Mouse (Mus musculus): Measurements from ENCODE around the gene Banp.

Gene Banp

DNA sequence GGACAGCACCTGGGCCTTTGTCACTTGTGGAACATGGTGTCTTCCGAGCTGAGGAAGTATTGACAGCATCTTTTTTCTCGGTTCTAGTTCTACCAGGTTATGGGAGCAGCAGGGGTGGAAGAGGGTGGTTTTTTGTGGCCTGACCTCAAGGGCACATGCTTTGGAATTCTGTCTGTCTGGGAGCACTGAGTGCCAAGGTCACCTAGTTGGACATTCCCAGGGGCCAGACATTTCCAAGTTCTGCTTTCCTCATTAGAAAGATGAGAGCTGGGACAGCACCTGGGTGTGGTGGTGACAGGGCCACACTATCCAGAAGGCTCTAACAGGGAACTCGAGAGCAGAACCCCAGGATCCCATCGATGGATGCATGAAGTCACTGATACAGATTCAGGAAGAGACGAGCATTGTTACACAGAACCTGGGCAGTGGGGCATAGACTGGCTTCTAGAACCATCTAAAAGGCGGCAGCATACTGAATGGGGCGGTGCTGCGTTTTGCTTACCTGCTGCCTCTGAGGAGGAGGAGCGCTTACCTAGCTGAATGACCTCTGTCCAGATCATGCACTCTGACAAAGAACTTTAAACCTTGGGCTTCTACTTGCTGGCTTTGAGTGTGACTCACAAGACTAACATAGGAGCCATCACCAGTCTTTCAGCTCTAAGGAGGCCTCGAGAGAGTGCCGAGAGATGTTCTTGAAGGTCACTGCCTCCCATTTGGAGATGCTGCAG, 31.4 kb downstream of the Banp start:
- no peak for DNase-seq (ENCODE audit: low spot score in 2 of 2)

DNA sequence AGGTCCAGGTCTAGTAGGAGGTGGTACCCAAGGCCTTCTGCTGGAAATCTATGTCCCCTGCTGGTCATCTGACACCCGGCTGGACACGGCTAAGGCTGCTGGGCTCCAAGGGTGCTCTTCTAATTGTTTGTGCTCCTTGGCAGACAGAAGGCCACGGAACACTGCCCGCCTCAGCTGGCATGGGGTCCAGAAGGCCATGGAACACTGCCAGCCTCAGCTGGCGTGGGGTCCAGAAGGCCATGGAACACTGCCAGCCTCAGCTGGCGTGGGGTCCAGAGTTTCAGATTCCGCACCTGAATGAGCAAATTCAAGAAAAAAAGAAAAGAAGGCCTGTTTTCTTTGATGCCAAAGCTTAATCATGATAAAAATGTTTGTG, 32.0 kb downstream of the Banp start:
- no peak for DNase-seq (ENCODE audit: low spot score in 2 of 2)

DNA sequence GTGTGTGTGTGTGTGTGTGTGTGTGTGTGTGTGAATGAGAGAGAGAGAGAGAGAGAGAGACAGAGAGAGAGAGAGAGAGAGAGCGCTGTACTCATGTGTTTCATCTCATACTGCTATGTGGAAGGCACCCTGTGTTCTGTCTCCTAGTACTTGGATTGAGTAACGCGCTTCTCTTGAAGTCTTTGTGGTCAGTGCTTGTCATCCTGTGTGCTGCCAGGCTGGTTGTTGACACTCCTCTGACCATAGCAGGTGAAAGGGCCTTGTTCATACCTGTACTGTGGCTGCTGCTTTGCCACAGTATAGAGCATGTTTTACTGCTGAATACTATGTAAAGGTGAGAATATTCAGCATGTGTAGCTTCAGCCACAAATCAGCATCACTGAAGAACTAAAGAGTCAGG, 36.1 kb downstream of the Banp start:
- DNase-seq (ENCODE audit: low spot score in 2 of 2) = no peak

DNA sequence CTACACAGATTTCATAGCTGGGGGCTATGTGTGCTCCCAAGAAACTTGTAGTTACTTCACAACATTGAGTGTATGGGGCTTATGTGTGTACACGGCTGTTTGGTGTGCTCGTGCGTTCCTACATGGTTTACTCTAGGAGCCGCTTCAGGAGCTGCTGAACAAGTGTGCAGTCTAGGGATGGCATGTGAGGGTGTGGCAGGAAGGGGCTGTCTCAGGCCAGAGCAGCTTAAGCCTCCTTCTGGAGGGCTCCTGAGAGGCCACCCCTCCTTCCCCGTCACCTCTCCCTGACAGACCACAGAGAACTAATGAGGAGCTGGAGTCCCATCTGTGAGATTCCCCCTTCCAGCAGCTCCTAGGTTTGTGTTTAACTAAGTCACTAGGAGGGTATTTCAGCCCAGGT, 38.3 kb downstream of the Banp start:
- DNase-seq (ENCODE audit: low spot score in 2 of 2) = no peak

DNA sequence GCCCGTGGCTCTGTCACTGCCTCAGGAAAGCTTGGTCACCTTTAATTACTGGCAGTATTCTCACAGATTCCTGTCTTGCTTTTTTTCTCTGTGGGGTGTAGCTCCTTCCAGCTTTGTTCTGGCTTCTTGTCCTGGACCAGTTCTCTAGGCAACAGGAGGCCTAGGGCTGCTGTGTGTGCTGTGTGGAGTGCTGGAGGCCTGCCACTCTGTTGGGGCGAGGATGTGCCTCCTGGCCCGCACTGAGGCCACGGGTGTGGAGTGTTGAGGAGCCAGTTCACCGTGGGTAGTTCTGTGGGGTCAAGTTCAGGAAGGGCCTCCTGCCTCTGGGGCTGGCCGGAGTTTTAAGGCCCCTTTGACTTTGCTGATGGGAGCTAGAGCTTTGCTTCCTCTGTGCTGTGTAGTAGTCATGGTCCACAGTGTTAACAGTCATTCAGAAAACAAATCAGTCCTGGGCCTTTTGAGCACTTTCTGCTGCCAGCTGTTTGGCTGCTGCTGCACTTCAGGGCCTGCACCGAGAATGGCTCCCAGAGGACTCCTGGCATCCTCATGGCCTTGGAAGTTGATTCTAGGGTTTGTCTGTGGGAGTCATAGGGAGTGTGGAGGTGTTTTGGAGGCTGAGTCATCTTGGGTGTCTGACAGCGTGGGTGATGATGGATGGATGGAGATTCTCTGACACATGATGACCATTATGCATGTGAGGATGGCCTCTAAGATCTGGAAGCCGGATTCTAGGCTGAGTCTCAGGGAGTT, 41.1 kb downstream of the Banp start:
- DNase-seq (ENCODE audit: low spot score in 2 of 2) = no peak

DNA sequence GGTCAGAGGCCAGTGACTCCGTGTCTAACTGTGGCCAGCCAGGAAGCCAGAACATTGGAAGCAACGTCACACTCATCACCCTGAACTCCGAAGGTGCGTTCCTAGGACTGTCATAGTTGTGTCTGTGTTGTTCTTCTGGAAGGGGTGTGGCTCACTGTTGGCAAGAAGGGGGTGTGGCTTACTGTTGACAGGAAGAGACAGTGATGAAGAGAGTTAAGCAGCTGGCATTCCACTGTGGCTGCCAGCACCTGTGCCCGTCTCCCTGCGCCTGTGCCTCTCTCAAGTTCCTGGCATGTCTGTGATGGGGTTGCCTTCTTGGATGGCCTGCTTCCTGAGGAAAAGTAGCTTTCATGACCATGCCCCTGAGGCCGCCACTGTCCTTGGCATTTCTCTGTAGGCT, 42.1 kb downstream of the Banp start:
- DNase-seq (ENCODE audit: low spot score in 2 of 2) = no peak

DNA sequence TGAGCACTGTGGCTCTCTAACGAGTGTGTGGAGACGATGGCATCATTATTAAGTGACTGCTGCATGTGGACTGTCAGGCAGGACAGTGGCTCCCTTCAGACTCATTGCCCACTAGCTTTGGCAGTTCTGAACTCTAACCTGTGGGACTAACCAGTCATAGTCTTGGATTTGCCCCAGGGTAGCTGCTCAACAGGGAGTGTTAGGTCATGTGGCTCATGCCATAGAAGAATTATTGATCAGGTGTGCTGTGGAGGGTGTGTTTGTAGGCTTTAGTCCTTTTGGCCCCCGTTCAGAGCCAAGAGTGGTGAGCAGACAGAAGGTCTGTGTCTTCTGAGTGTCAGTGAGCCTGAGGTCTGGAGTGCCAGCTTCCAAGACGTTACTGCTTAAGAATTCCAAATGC, 43.4 kb downstream of the Banp start:
- no peak for DNase-seq (ENCODE audit: low spot score in 2 of 2)

DNA sequence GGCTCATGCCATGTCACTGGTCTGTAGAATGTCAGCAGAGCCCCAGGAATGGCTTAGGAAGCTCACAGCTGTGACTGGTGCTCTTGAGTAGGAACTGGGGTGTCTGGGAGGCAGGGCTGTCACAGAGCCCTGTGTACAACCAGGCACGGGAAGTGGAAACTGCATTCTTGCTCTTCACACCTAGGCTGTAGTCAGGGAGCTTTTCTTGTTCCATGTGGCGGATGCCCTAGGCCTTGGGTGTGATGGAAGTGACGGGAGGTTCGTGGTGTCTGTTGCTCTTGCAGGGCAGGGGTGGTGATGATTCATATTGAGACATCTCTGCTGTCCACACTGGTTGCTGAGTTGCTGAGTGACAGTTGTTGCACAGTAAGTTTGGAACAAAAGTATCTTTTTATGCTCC, 45.6 kb downstream of the Banp start:
- no peak for DNase-seq (ENCODE audit: low spot score in 2 of 2)

DNA sequence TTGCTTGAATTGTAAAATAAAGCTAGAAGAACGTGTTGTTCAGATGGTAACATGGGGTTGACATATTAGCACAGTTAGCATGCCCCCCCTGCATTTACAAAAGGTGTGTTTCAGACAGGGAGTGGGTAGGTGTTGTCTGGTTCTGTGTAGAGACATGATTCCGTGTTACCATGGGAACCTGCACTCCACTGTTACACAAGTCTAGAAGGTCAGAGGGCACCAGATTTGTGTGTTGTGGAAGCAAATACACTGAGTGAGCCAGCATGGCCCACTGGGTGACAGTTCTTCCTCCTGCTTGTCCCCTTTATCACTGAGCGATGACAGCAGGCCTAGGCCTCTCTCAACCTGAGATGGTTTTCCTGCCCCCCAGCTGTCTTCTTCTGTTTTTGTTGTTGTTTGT, 46.3 kb downstream of the Banp start:
- no peak for DNase-seq (ENCODE audit: low spot score in 2 of 2)

DNA sequence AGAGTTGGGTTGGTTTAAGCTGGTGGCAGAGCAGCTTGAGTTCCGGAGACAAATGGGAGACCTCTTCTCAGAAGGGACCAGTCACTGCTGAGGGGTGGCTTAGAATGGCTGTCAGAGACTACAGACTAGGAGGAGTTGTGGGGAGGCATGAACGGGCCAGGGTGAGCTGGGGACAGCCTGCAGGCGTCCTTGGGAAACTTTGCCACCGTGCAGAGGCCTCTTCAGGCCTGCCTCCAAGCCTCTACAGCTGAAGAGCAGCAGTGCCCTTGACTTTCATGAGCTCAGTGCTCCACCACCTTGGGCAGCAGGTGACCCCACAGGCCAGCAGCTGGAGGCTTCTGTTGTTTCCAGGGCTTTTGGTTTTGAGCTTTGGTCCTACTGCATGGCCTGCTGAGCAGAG, 49.1 kb downstream of the Banp start:
- DNase-seq (ENCODE audit: low spot score in 2 of 2) = no peak

DNA sequence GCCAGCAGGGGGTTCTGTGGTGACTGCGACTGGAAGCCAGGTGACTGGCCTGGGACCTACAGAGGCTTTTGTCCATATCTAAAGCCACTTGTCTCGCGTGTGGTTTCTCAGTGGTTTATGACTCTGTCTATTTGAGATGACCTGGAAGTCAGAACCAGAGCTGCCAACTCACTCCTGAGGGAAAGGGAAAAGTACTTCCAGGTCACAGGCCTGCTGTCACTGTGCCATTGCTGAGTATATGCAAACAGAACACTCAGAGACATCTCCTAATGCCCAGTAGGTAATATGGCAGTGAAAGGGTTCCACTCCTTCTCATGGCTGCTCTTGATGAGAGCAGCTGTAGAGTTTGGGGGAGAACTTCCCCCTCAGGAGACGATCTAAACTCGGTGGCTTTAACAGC, 49.7 kb downstream of the Banp start:
- no peak for DNase-seq (ENCODE audit: low spot score in 2 of 2)

DNA sequence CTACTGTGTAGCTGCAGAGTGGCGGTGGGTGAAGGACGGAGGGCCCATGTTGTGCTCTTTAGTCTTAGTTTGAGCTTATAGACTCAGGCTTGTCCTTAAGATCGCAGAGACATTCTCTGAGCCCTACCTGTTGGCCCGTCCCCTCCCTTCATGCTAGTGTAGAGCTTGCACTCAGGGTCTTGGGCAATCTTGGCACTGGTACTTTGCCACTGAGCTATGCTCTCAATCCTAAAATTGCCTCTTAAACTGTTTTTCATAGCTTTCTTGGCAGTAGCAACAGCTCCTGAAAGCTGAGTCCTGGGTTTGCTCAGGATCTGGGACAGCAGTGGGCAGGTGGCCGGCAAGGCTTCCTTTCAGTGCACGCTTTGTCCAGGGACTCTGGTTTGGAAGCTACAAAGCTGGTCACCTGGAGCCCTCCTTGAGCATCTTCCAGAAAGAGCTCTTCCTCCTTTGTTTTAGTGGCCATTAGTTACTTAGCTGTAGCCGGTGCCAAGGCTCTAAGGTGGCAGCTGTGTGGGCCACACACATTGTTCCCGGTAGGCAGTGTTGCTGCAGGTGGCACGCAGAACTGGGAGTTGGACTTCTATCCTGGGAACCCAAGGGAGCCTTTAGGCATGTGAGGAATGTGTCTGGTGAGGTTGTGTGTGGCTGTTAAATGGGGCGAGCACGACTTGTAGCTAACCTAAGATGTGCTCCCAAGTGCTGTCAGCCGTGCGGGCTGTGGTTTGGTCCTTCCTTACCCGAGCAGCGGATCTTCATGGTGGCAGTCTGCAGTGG, 52.0 kb downstream of the Banp start:
- DNase-seq (ENCODE audit: low spot score in 2 of 2) = no peak

DNA sequence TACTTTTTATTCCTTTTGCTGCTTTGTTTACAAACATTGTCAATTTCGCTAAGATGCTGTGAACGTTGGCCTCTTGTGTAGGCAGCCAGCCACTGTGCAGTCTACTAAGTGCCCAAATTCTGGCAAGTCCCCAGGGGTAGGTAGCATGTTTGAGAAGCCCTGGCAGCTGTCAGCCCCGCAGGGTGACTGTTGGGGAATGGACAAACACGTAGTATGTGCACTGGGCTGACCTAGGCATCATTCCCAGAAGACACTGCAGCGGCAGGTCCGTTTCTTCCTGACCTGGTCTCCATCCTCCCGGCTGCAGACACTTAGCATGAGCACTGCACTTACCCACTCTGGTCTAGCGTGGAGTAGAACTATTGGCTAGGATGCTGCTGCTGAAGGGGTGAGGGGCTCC, 54.1 kb downstream of the Banp start:
- DNase-seq (ENCODE audit: low spot score in 2 of 2) = no peak

DNA sequence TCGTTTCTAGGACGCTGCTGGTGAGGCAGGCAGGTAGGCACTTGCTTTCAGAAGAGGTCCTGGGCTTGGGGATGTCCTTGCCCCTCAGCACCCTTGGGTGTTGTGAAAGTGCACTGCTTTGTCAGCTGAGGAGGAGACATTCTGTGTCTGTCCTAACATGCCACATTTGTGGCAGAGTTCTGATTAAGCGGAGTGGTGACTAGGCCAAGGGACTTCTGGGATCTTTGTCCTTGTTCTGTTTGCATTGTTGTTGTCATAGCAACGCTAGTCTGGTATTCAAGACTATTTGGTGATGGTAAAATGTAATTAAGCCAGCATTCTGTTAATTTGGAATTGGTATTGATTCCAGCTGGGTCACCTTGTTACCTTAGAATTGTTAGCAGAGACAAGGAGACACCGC, 54.6 kb downstream of the Banp start:
- DNase-seq (ENCODE audit: low spot score in 2 of 2) = no peak

DNA sequence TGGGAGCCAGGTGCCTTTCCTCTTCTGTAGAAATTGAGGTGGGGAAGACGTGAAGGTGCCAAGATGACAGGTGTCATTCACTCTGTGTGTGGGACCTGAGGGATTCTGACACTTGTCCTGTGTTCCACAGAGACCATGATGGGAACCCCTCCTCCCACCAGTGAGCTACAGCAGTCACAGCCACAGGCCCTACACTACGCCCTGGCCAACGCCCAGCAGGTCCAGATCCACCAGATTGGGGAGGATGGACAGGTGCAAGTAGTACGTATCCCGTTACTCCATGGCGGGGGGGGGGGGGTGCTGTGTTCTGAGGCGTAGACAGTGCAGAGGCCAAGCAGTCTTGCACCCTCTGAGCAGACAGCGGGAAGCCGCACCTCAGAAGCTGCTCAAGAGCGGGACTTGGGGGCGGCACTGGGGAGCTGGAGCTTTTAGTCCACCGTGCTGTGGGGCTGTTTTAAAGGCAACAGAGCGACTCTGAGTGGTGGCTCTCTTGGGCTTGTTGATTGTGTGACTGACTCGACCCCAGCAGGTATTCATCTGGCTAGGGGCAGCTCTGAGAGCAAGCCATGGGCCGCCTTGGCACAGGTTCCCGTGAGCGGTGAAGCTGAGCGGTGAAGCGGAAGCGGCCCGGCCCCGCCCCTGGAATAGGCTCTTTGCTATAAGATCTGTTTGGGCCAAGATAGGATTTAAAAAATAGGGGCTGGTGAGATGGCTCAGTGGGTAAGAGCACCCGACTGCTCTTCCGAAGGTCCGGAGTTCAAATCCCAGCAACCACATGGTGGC, 56.1 kb downstream of the Banp start:
- DNase-seq (ENCODE audit: low spot score in 2 of 2) = no peak

DNA sequence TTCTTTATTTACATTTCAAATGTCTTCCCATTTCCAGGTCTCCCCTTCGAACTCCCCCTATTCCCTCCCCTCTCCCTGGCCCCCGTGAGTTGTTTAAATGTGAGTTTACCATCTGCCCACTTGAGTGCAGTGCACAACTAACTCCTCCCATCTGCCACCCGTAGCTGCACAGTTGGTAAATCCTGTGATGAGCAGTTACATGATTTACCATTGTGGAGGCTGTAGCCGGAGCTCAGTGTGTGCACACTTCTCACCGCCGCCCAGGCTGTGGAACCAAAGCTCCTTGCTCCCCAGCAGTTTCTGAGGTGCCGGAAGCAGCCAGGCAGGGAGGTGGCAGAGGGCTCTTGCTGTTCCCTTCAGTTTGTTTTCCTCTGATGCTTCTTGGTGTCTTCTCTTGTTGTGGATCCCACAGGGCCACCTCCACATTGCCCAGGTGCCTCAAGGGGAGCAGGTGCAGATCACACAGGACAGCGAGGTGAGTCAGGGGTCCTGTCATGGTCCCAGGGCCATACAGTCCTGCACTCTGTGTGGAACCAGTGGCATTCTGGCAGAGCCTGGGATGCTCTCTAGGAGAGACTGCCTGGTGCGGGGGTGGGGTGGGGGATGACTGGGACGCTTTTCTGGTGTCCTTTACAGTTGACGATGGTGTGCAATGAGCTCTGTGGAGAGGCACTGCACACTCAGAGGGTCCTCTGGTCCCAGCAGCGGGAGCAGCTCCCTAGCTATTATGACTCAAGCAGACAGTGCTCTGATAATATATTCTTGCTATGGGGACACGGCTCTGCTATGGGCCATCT, 57.3 kb downstream of the Banp start:
- peak in 1 of 2 experiments; percentile 65 for DNase-seq (ENCODE audit: low spot score in 2 of 2)

DNA sequence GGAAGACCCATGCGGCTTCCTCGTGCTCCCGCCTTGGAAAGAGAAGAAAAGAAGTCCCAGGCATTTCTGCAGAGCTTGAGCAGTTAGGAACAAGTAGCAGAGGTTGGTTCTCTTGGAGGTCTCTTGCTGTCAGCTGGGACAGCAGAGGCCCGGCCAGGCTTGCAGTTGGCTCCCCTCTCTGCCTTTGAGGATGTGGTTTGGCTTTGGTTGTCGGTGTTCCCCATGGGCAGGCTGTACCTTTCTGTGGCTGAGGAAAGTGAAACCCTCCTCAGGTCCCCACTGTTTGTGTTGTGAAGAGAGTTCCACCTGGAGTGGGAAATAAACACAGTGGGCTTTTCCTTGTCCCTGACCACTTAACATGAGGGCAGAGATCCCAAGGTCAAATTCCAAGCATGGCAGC, 58.8 kb downstream of the Banp start:
- no peak for DNase-seq (ENCODE audit: low spot score in 2 of 2)

DNA sequence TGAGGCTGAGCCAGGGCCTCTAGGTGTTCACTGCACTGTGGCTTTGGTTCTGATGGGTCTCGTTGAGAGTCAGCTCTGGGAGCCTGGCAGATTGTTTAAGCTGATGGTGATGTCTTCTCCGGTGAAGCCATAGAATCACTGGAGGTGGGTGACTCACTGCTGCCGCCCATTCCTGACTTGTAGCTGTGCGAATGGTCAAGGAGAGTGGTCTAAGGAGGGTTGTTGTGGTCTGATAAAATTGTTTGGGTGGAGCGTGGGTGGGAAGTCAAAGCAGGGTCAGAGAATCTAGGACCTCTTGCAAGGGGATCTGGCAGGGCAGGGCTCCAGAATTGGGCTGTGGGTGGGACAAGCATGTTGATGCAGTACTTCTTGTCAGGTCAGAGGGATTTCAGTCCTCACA, 61.1 kb downstream of the Banp start:
- no peak for DNase-seq (ENCODE audit: low spot score in 2 of 2)

DNA sequence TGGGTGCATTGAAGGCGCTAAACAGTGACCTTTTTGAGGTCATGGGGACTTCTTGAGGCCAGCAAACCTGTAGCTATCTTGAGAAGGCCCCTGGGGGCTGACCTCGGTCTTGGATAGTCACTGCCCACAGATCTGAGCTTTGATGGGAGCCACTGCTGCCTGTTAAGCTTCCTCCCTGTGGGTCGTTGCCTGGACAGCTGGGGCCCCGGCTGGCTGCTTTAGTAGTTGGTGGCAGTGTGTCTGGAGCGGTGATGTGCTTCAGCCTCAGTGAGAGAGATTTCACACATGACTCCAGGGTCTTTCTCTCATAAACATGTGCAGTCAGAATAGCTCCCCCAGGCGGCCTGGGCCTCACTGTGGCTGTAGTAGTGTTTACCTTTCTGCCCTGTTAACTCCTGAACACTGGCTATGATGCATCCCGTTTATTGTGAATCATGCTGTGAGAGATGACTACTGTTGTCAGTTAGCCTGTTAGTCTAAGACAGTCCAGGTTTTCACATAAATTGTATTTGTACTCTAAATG, 61.6 kb downstream of the Banp start:
- no peak for DNase-seq (ENCODE audit: low spot score in 2 of 2)

DNA sequence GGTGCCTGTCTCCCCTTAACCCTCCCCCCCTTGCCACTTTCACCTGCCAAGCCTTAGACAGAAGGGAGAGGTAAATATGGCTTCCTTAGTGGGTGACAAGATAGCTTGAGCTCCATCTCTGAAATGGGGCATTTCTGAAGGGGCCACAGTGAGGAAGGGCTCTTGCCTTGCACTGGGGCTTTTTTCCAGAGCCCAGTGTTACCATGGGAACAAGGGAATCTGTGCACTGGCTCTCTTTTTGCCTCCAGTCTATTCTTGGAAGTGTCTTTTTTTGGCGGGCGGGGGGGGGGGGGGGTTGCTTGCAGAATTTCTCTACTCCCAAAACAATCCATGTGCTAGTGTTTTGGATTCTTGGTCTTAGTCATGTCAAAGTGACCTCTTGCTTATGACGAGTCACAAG, 65.1 kb downstream of the Banp start:
- DNase-seq (ENCODE audit: low spot score in 2 of 2) = no peak

All from right cerebral cortex, adult 2 months (tissue).